Mouse (Mus musculus) urinary bladder, postnatal 25 days (tissue): ENCODE measurements around the gene Dyx1c1.

Source experiments
- DNase-seq: peaks from one replicate; pipeline ENCODE4 v3.0.0; 2022; ENCODE audit warnings: low spot score

Dyx1c1 gene

DNA sequence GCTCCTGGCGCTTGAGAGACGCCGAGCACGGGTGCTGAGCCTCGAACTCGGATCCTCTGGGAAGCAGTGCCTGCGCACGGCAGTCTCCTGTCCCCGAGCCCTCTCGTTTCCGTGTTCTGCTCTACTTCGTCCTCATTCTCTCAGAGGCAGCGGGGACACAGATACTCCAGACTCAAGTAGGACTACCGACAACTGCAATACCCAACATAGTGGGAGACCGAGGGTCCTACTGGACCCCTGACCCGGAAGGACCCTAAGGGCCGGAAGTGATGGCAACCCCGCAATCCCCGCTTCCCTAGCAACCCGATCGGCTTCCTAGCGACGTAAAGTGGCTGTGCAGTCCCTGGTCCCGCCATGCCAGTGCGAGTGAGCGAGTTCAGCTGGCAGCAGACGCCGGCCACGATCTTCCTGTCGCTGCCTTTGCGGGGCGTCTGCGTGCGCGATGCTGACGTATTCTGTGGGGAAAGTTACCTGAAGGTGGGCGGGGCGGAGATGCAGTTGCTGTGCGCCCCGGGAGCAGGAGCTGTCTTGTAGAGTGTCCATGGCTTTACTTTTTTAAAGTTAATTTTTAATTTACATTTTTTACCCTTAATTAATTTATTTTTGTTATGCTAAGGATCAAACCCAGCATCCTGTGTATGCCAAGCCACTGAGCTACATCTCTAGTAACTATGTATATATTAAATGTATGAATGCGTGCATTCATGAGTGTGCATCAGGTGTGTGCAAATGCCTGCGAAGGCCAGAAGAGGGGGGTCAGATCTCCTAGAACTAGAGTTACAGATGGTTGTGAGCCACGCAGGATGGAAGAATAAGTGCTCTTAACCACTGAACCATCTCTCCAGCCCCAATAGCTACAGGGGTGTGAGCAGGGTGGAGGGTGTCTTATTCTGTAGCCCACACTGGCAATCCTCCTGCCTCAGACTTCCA, at the start of gene Dyx1c1, which contains the start of gene Gm44503:
Dyx1c1 (plus strand) TSS at position 265 of the 930 bp plus-strand sequence.
Gm44503 (plus strand) TSS at position 332 of the 930 bp plus-strand sequence.
- peak; percentile 62 for DNase-seq

- DNase-seq = no peak
These were observed 47.2 kb upstream of the Dyx1c1 start for GRCm38 (mm10) chr9:72911381-72911780.

- DNase-seq = no peak
These were observed 45.0 kb upstream of the Dyx1c1 start for GRCm38 (mm10) chr9:72913551-72913950.

- DNase-seq = no peak
These were observed 42.9 kb upstream of the Dyx1c1 start for GRCm38 (mm10) chr9:72915728-72916127.

DNA sequence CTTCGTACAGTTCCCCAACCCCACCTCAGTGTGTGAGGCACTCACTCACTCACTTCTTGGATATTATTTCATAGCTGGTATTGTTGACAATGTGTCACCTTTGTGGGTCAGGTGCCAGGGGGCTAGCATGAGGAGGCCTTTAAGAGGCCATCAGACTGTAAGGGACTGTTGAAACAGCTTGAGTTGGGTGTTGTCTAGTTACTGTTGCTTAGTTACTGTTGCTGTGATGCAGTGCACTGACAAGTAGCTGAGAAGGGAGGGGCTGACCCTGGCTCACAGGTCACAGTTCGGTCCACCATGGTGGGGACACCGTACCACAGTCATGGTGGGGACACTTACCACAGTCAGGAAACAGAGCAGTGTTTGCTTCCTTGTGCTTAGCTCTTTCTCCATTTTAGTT, 35.5 kb upstream of the Dyx1c1 start:
- no peak for DNase-seq

GRCm38 (mm10) chr9:72925021-72925934, 33.3 kb upstream of the Dyx1c1 start, which contains the start of gene Pygo1:
Gene Pygo1 (plus strand): TSS chr9:72925645.
- DNase-seq = peak; percentile 38

- DNase-seq = no peak
These were observed 32.7 kb upstream of the Dyx1c1 start for GRCm38 (mm10) chr9:72925935-72926258.

DNA sequence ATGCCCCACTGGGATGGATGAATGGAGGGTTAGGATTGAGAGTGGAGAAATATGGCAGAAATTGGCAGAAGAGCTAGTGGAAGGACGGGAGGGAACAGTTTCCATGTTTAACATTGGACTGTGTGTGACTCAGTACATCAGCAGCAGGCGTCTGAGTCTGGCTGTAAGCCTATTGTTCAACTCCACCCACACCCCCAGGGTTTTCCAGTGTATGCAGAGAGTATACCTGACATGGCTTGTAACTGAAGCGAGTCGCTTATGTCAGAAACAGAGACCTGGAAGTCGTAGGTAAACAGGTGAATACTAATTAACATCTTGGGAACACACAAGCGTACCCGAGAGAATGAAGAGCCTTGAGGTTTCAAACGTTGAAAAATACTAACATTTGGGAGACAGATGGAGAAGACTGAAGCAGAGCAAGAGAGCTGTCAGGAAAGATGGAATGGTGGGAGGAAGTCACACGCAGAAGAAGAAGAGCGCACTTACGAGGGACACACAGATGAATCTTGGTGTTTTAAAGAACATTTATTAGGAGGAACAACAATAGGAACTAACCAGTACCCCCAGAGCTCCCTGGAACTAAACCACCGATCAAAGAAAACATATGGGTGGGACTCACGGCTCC, 27.3 kb upstream of the Dyx1c1 start:
- DNase-seq = no peak

GRCm38 (mm10) chr9:72935309-72935708, 23.3 kb upstream of the Dyx1c1 start:
- DNase-seq = no peak

- no peak for DNase-seq
These were observed 22.3 kb upstream of the Dyx1c1 start for GRCm38 (mm10) chr9:72936301-72936700.

GRCm38 (mm10) chr9:72943424-72943823, 15.2 kb upstream of the Dyx1c1 start:
- DNase-seq = no peak

GRCm38 (mm10) chr9:72944286-72944685, 14.3 kb upstream of the Dyx1c1 start:
- no peak for DNase-seq

GRCm38 (mm10) chr9:72947010-72947409, 11.6 kb upstream of the Dyx1c1 start:
- no peak for DNase-seq

- DNase-seq = no peak
These were observed 9.0 kb upstream of the Dyx1c1 start for GRCm38 (mm10) chr9:72949572-72949971.

DNA sequence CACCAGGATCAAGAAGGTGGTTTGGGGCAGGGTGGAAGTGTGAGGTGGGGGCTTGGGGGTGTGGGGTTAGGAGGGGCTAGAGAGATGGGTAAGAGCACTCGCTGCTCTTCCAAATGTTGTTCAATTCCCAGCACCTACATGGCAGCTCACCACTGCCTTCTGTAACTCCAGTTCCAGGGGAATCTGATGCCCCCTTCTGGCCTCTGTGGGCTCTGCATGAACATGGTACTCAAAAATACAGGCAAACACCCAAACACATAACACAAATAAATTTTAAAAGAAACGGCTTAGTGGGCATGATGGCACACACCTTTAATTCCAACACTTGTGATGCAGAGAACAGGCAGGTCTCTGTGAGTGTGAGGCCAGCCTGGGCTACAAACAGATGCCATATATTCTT, 3.8 kb upstream of the Dyx1c1 start:
- DNase-seq = no peak

DNA sequence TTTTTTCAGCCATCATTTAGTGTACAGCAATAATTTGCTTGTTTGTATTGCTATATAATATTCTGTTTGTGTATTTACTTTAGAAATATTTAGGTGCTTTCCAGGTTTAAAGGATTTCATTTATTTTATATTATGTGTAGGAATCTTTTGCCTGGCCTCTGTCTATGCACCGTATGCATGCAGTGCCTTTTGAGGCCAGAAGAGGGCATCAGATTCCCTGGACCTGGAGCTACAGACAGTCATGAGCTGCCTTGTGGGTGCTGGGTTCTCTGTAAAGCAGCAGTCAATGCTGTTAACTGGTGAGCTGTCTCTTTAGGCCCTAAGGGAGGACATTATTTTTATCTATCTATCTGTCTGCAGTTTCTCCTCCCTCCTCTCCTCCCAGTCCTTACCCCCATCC, 3.0 kb upstream of the Dyx1c1 start:
- DNase-seq = no peak

GRCm38 (mm10) chr9:72961346-72961745, 2.8 kb downstream of the Dyx1c1 start:
- DNase-seq = no peak

DNA sequence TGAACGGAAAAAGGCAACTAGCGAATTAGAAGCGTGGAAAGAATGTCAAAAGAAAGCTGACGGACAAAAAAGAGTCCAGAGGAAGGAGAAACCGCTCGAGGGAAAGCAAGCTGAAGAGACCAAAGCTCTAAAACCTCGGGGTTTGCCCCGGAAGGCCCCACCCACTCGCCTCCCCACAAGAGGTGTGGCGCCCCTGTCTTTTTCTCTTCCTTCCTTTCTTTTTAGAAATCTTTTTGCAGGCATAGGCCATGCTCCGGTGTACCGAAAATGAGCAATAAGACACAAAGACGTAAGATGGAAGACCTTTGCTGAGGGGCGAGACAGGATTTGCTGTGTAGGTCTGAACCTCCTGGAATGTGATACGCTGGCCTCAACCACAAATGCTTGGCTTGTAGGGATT, 3.4 kb downstream of the Dyx1c1 start:
- no peak for DNase-seq

- DNase-seq = no peak
These were observed 9.9 kb downstream of the Dyx1c1 start for GRCm38 (mm10) chr9:72968349-72969061.

- DNase-seq = no peak
These were observed 11.3 kb downstream of the Dyx1c1 start for GRCm38 (mm10) chr9:72969874-72970273.

GRCm38 (mm10) chr9:72972435-72972834, 13.8 kb downstream of the Dyx1c1 start:
- no peak for DNase-seq

- DNase-seq = no peak
These were observed 14.4 kb downstream of the Dyx1c1 start for GRCm38 (mm10) chr9:72972984-72973383.
